Mouse (Mus musculus) testis, adult 2 months (tissue): ENCODE data around the gene Usp47.

Source experiments
- CTCF ChIP-seq: fragments of 200-500 bp; IDR thresholded peaks from 2 replicates; pipeline ENCODE4 v1.5.1; 2012; ENCODE audit warnings: low read depth, mild to moderate bottlenecking, inconsistent platforms, low read length, moderate library complexity; ENCODE audit not compliant: control insufficient read depth, insufficient read depth, insufficient replicate concordance
- POLR2A ChIP-seq: fragments of 200-500 bp; IDR thresholded peaks from 2 replicates; pipeline ENCODE4 v1.6.1; 2012; ENCODE audit warnings: low read depth, mild to moderate bottlenecking, inconsistent platforms, low read length, moderate library complexity; ENCODE audit not compliant: control insufficient read depth

DNA sequence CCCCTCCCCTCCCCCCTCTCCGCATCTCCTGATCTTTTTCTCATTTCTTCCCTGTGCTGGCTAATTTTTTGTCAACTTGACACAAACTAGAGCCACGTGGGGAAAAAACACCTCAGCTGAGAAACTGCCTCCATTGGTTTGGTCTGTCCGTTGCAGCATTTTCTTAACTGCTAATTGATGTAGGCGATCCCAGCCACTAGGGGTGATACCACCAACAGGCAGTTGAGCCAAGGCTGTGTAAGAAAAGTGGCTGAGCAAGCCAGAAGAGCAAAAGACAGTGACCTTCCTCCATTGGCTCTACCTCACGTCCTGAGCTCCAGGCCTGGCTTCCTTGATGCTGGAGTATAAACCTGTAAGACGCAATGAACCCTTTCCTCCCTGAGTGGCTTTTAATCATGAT, 136.5 kb downstream of the Usp47 start:
- TF ChIP-seq CTCF: no peak
- TF ChIP-seq POLR2A: no peak
